Mouse (Mus musculus): Measurements from ENCODE around the gene Lipf. TPM values are rescaled to one million over a fixed set of nuclear protein-coding genes. Genes with fewer than 3 reads are reported as not detected.

Lipf gene
- 0.10 and 0.17 TPM in 2 replicates for polyA plus RNA-seq (2015; fragmentation: Nextera tagmentation; extraction: Ambion mirVana)

DNA sequence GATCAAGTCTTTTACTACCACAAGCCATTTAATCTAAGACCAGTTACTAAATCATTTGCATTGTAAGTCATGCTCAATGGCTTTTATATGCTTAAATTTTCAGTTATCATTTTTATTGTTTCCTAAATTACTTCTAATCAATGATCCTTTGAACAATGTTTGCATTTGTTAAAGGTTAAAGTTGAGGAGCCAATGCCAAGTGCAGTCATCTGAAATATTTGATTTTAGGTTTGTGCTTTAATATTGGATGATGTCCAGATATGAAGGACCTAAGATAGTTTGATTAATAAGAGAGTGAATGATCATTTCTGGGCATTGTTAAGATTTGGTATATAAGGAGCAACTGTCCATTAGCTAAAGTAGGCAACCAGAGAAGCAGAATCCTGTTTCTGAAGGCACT is at the start of gene Lipf:
Gene Lipf (plus strand): TSS at position 301 of the 400 bp plus-strand sequence.
- Histone ChIP-seq H3K27ac (replicated peaks) (no peak within 1 kb of the TSS), H3K4me3 (no peak within 1 kb of the TSS), H3K27me3 (replicated peaks) (no peaks in the 10 kb centered on the region), H3K36me3 (no peaks in the 10 kb centered on the region), H3K9me3 (no peaks in the 10 kb centered on the region), H3K4me1 (no peaks in the 10 kb centered on the region), H3K9ac (no peak within 1 kb of the TSS), H3K4me2 (no peak within 1 kb of the TSS)
- ATAC-seq (ENCODE audit: extremely low read depth, insufficient number of reproducible peaks, low FRiP score, low TSS enrichment): no peak

GRCm38 (mm10) chr19:33924099-33924498 is 36.9 kb upstream of the Lipf start:
- Histone ChIP-seq H3K9ac (no peak overlapping the region), H3K27me3 (replicated peaks) (no peaks in the 10 kb centered on the region), H3K4me2 (no peak overlapping the region), H3K4me3 (no peak overlapping the region), H3K36me3 (no peaks in the 10 kb centered on the region), H3K4me1 (no peaks in the 10 kb centered on the region), H3K9me3 (0 out of 2 replicates have a peak, but pooled peaks cover 3% of the 10 kb centered on the region), H3K27ac (replicated peaks) (no peak overlapping the region)
- ATAC-seq (ENCODE audit: extremely low read depth, insufficient number of reproducible peaks, low FRiP score, low TSS enrichment): no peak

DNA sequence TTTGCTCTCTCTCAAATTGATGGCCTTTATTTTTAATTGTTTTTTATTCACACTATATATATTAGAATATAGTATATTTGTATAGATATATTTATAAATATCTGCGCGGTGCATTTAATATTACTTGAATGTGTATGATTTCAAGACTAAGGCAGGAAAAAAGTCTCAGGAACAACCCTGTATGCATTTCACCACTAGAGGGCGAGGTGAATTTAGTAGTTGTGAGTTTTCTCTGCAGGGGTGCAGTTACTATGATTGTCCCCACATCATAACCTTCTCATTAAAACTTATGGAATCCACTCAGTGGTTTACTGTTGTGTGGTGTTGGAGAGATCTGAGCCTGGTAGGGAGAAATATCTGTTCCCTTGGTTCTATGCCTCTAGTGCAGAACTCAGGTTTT is 18.0 kb downstream of the Lipf start:
- Histone ChIP-seq H3K4me2 (no peak overlapping the region), H3K9me3 (no peaks in the 10 kb centered on the region), H3K27me3 (replicated peaks) (no peaks in the 10 kb centered on the region), H3K4me3 (no peak overlapping the region), H3K9ac (no peak overlapping the region), H3K27ac (replicated peaks) (no peak overlapping the region), H3K36me3 (no peaks in the 10 kb centered on the region), H3K4me1 (no peaks in the 10 kb centered on the region)
- no peak for ATAC-seq (ENCODE audit: extremely low read depth, insufficient number of reproducible peaks, low FRiP score, low TSS enrichment)
- WGBS: 32% methylated on average over 3 of the region's 3 CpGs

DNA sequence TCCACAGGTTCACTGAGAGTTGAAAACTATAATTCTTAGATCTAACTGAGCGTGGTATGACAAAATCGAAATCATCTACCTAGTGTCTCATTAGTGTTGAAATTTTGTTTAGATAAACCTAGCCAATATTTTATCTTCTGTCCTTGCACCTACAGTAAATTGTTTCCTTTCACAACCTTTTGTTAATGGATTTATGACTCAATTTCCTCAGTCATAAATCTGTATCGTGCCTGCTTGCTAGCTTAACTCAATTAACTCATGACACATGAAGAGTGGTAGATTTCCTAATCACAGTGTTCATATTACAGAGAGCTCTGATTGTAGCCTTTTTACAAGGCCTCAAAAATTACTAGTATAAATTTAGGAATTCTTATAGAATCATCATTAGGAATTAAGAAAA is 22.1 kb downstream of the Lipf start:
- Histone ChIP-seq H3K27ac (replicated peaks) (no peak overlapping the region), H3K27me3 (replicated peaks) (no peaks in the 10 kb centered on the region), H3K36me3 (no peaks in the 10 kb centered on the region), H3K4me1 (no peaks in the 10 kb centered on the region), H3K9me3 (no peaks in the 10 kb centered on the region), H3K4me3 (no peak overlapping the region), H3K9ac (no peak overlapping the region), H3K4me2 (no peak overlapping the region)
- 68% methylated on average over 3 of the region's 3 CpGs for WGBS
- ATAC-seq (ENCODE audit: extremely low read depth, insufficient number of reproducible peaks, low FRiP score, low TSS enrichment): no peak

GRCm38 (mm10) chr19:34008002-34008401 is 47.0 kb downstream of the Lipf start, which contains the start of gene Lipk:
Lipk (plus strand) TSS chr19:34008290.
- H3K9ac ChIP-seq: no peak within 1 kb of the TSS
- H3K9me3 ChIP-seq: no peaks in the 10 kb centered on the region
- no peaks in the 10 kb centered on the region for H3K4me1 ChIP-seq
- H3K4me2 ChIP-seq: no peak within 1 kb of the TSS
- no peaks in the 10 kb centered on the region for H3K27me3 ChIP-seq (replicated peaks)
- no peak for ATAC-seq (ENCODE audit: extremely low read depth, insufficient number of reproducible peaks, low FRiP score, low TSS enrichment)
- H3K27ac ChIP-seq (replicated peaks): no peak within 1 kb of the TSS
- no peak within 1 kb of the TSS for H3K4me3 ChIP-seq
- H3K36me3 ChIP-seq: no peaks in the 10 kb centered on the region
- 76% methylated on average over 6 of the region's 6 CpGs for WGBS

- H3K4me3 ChIP-seq: no peak overlapping the region
- WGBS: 75% methylated on average over 11 of the region's 11 CpGs
Measured at GRCm38 (mm10) chr19:34021440-34022172, 60.6 kb downstream of the Lipf start.

DNA sequence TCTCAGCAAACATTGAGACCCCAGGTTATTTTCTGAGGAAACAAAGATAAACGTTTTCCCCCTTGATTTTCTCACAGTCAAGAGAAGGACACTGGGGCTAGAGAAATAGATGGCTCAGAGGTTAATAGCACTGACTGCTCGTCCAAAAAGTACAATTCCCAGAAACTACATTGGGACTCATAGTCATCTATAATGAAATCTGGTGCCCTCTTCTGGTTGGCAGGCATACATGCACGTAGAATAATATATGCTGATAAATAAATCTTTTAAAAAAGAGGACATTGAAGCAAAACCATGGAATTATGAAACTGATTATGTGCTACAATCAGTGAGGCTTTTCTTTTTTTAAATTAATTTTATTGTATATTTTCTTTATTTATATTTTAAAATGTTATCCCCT is 61.8 kb downstream of the Lipf start:
- no peak overlapping the region for H3K9ac ChIP-seq
- no peaks in the 10 kb centered on the region for H3K36me3 ChIP-seq
- no peak for ATAC-seq (ENCODE audit: extremely low read depth, insufficient number of reproducible peaks, low FRiP score, low TSS enrichment)
- no peak overlapping the region for H3K4me2 ChIP-seq
- no peak overlapping the region for H3K4me3 ChIP-seq
- H3K9me3 ChIP-seq: no peaks in the 10 kb centered on the region
- H3K27ac ChIP-seq (replicated peaks): no peak overlapping the region
- no peaks in the 10 kb centered on the region for H3K4me1 ChIP-seq
- no peaks in the 10 kb centered on the region for H3K27me3 ChIP-seq (replicated peaks)
- WGBS: 36% methylated on average over 3 of the region's 3 CpGs

More at GRCm38 (mm10) chr19:34021440-34022172, 60.6 kb downstream of the Lipf start:
- Histone ChIP-seq H3K36me3 (no peaks in the 10 kb centered on the region), H3K4me1 (no peaks in the 10 kb centered on the region), H3K27me3 (replicated peaks) (no peaks in the 10 kb centered on the region), H3K9me3 (no peaks in the 10 kb centered on the region), H3K27ac (replicated peaks) (no peak overlapping the region), H3K9ac (no peak overlapping the region), H3K4me2 (no peak overlapping the region)
- ATAC-seq (ENCODE audit: extremely low read depth, insufficient number of reproducible peaks, low FRiP score, low TSS enrichment): no peak

Other genes starting within 250 kb of the Lipf start
- 0.41 and 0.52 TPM in 2 replicates for gene Lipo2, start 209.8 kb upstream of the Lipf start, polyA plus RNA-seq (2015; fragmentation: Nextera tagmentation; extraction: Ambion mirVana)
- gene Lipo3, start 199.2 kb upstream of the Lipf start, polyA plus RNA-seq (2015; fragmentation: Nextera tagmentation; extraction: Ambion mirVana): 12.0 and 12.8 TPM in 2 replicates
- gene Lipo1, start 173.7 kb upstream of the Lipf start, polyA plus RNA-seq (2015; fragmentation: Nextera tagmentation; extraction: Ambion mirVana): not detected in 2 replicates
- gene Lipk, start 47.1 kb downstream of the Lipf start, polyA plus RNA-seq (2015; fragmentation: Nextera tagmentation; extraction: Ambion mirVana): not detected in 2 replicates
- not detected in 2 replicates for gene Lipn, start 106.2 kb downstream of the Lipf start, polyA plus RNA-seq (2015; fragmentation: Nextera tagmentation; extraction: Ambion mirVana)
- gene Lipm, start 139.7 kb downstream of the Lipf start, polyA plus RNA-seq (2015; fragmentation: Nextera tagmentation; extraction: Ambion mirVana): not detected in 2 replicates
- 0.05 TPM in 1 of 2 replicates, not detected in the other for gene Ankrd22, start 204.9 kb downstream of the Lipf start, polyA plus RNA-seq (2015; fragmentation: Nextera tagmentation; extraction: Ambion mirVana)
- gene Stambpl1, start 231.0 kb downstream of the Lipf start, polyA plus RNA-seq (2015; fragmentation: Nextera tagmentation; extraction: Ambion mirVana): 5.5 and 6.4 TPM in 2 replicates